Comparison of ENCODE assay signal across 8 mouse cellular contexts in genomic region chr8:54528571-54528970, GRCm38 (mm10). TPM values are rescaled to one million over a fixed set of nuclear protein-coding genes. Genes with fewer than 3 reads are reported as not detected.
DNase-seq lines count a peak whose midpoint lies in the region; ATAC-seq and TF ChIP-seq lines count a peak whose summit lies in the region.

No protein-coding gene starts in this region.

- no peak for DNase-seq in heart, embryonic 10.5 days (ENCODE audit: low spot score)
- DNase-seq in heart, postnatal 10 days: no peak
- no peak for DNase-seq in liver, embryonic 14.5 days (ENCODE audit: low read depth in 3 of 3, low spot score in 3 of 3)
- no peak for DNase-seq in c-Kit-positive CD71-positive TER-119-positive erythroid progenitor cells, embryonic 14.5 days (ENCODE audit: low spot score)
- no peak for DNase-seq in frontal cortex, postnatal 36 days (ENCODE audit: low spot score in 2 of 2)
- DNase-seq in natural killer cell, adult 2 months (ENCODE audit: low spot score in 2 of 2): no peak

- no peak for TF ChIP-seq EP300 in liver, embryonic 14.5 days (IDR thresholded peaks at IDR 0.05; ENCODE audit: low read depth)

- H3K9ac ChIP-seq in forebrain, embryonic 16.5 days (replicated peaks; ENCODE audit: low read depth, low read length): peak overlapping the region; percentile 95; the same call in 1 of the 2 replicates
- H3K9ac ChIP-seq in liver, embryonic 14.5 days (replicated peaks): peak overlapping the region; percentile 91

- no peaks in the 10 kb centered on the region for H3K27me3 ChIP-seq in heart, embryonic 10.5 days (ENCODE audit: insufficient read depth, poor library complexity, severe bottlenecking)
- no peaks in the 10 kb centered on the region for H3K27me3 ChIP-seq in C2C12 (ENCODE audit: control insufficient read depth, insufficient read depth, insufficient read length)
- H3K27me3 ChIP-seq in forebrain, embryonic 16.5 days (replicated peaks; ENCODE audit: control insufficient read depth, insufficient read depth, low read length): no peaks in the 10 kb centered on the region
- no peaks in the 10 kb centered on the region for H3K27me3 ChIP-seq in liver, embryonic 14.5 days (ENCODE audit: control insufficient read depth, insufficient read depth, low read length)

- H3K79me3 ChIP-seq in C2C12 (ENCODE audit: low read depth): peaks cover 32% of the 10 kb centered on the region

- no peak for TF ChIP-seq CTCF in C2C12 (IDR thresholded peaks at IDR 0.05; ENCODE audit: control insufficient read depth, insufficient read depth, insufficient read length)
- no peak for TF ChIP-seq CTCF in liver, embryonic 14.5 days (IDR thresholded peaks at IDR 0.05; ENCODE audit: low read depth)

- peak overlapping the region; percentile 98; the same call in 1 of the 2 replicates for H3K27ac ChIP-seq in heart, embryonic 10.5 days
- no peak overlapping the region for H3K27ac ChIP-seq in forebrain, embryonic 16.5 days (ENCODE audit: low read length)
- peak overlapping the region; percentile 42 for H3K27ac ChIP-seq in liver, embryonic 14.5 days

- peak overlapping the region; percentile 45 for H3ac ChIP-seq in C2C12 (ENCODE audit: control insufficient read depth, insufficient read length, low read depth)

- intact Hi-C loops in heart, postnatal 10 days (cut with DNase I): no loop called here

- peak overlapping the region; percentile 76 for H3K4me2 ChIP-seq in forebrain, embryonic 16.5 days (ENCODE audit: low read length)
- peak overlapping the region; percentile 93 for H3K4me2 ChIP-seq in liver, embryonic 14.5 days (ENCODE audit: low read depth)

- 39% methylated on average over 7 of the region's 7 CpGs for WGBS in heart, embryonic 10.5 days
- 41% methylated on average over 7 of the region's 7 CpGs for WGBS in forebrain, embryonic 16.5 days
- 18% methylated on average over 7 of the region's 7 CpGs for WGBS in liver, embryonic 14.5 days (ENCODE audit: insufficient replicate concordance)

- H3K4me3 ChIP-seq in heart, embryonic 10.5 days: peak overlapping the region; percentile 94
- peak overlapping the region; percentile 79 for H3K4me3 ChIP-seq in C2C12 (ENCODE audit: insufficient read depth, poor library complexity, severe bottlenecking)
- peak overlapping the region; percentile 96 for H3K4me3 ChIP-seq in forebrain, embryonic 16.5 days (replicated peaks; ENCODE audit: low read length)
- peak overlapping the region; percentile 94 to 95; a peak in 3 of 4 replicates for H3K4me3 ChIP-seq in liver, embryonic 14.5 days (ENCODE audit: insufficient read depth in 1 of 2, low read depth in 2 of 2, low read length in 2 of 2)

- H3K36me3 ChIP-seq in heart, embryonic 10.5 days: peaks cover 25% of the 10 kb centered on the region
- peaks cover 26% of the 10 kb centered on the region for H3K36me3 ChIP-seq in C2C12 (ENCODE audit: control insufficient read depth, insufficient read depth)
- no peaks in the 10 kb centered on the region for H3K36me3 ChIP-seq in forebrain, embryonic 16.5 days (ENCODE audit: control insufficient read depth, insufficient read depth)
- H3K36me3 ChIP-seq in liver, embryonic 14.5 days (replicated peaks; ENCODE audit: control insufficient read depth, insufficient read depth, low read depth): no peaks in the 10 kb centered on the region; the same call in 1 of the 2 replicates

- no peaks in the 10 kb centered on the region for H3K9me3 ChIP-seq in heart, embryonic 10.5 days
- no peaks in the 10 kb centered on the region for H3K9me3 ChIP-seq in forebrain, embryonic 16.5 days (ENCODE audit: control insufficient read depth, low read length)
- H3K9me3 ChIP-seq in liver, embryonic 14.5 days (ENCODE audit: control insufficient read depth, low read length): no peaks in the 10 kb centered on the region

- peaks cover 17% of the 10 kb centered on the region; the same call in 1 of the 2 replicates for H3K4me1 ChIP-seq in heart, embryonic 10.5 days
- H3K4me1 ChIP-seq in forebrain, embryonic 16.5 days (replicated peaks; ENCODE audit: control insufficient read depth, insufficient read depth, low read length): peaks cover 19% of the 10 kb centered on the region
- peaks cover 8 to 19% of the 10 kb centered on the region in 2 experiments for H3K4me1 ChIP-seq in liver, embryonic 14.5 days (replicated peaks; ENCODE audit: control insufficient read depth in 2 of 2, insufficient read depth in 2 of 2, low read length in 1 of 2)

- H3K79me2 ChIP-seq in C2C12 (ENCODE audit: control insufficient read depth, insufficient read depth): peaks cover 50% of the 10 kb centered on the region

- ATAC-seq in forebrain, embryonic 16.5 days: no peak
- no peak for ATAC-seq in liver, embryonic 14.5 days (ENCODE audit: insufficient read depth)

TF ChIP-seq in C2C12, 6 proteins besides CTCF, POLR2A, EP300 and RAD21:
- TF ChIP-seq USF1 (IDR thresholded peaks at IDR 0.05; ENCODE audit: low read depth): no peak
- no peak for TF ChIP-seq FOSL1 (IDR thresholded peaks at IDR 0.05; ENCODE audit: insufficient read depth, low read length, poor library complexity, severe bottlenecking)
- TF ChIP-seq MAX (IDR thresholded peaks at IDR 0.05): no peak
- TF ChIP-seq MYOG (IDR thresholded peaks at IDR 0.05; ENCODE audit: control insufficient read depth, extremely low read depth, insufficient read length): no peak
- no peak for TF ChIP-seq CEBPB (IDR thresholded peaks at IDR 0.05; ENCODE audit: low read depth)
- no peak for TF ChIP-seq MYOD1 (IDR thresholded peaks at IDR 0.05; ENCODE audit: control insufficient read depth, insufficient read length, low read depth)
TF ChIP-seq in C2C12: peak in this region for 0.

RNA-seq across cellular contexts. Expression of gene Asb5, which starts 0.8 kb away (rescaled TPM):
- polyA plus RNA-seq in heart, embryonic 10.5 days (2016; fragmentation: Nextera tagmentation; extraction: Ambion mirVana): 5.0 and 6.8 TPM in 2 replicates
- total RNA-seq in heart, postnatal 10 days (2021): 10 to 100 TPM in 1 of 2 experiments, 1 to 10 TPM in 1; 7.5 to 11.4 TPM
- 146 TPM for polyA plus RNA-seq in C2C12 (2012; fragmentation: generic; extraction: Trizol)
- polyA plus RNA-seq in forebrain, embryonic 16.5 days (2015; fragmentation: Nextera tagmentation; extraction: Ambion mirVana): 4.0 and 6.3 TPM in 2 replicates
- polyA plus RNA-seq in liver, embryonic 14.5 days (2012; rRNA removed): 0.12 and 0.18 TPM in 2 replicates
- polyA plus RNA-seq in liver, embryonic 14.5 days (2014; fragmentation: Nextera tagmentation; extraction: Ambion mirVana): 1.2 and 1.3 TPM in 2 replicates

RNA-seq across cellular contexts. Expression of gene Spcs3, which starts 1.2 kb away (rescaled TPM):
- polyA plus RNA-seq in heart, embryonic 10.5 days (2016; fragmentation: Nextera tagmentation; extraction: Ambion mirVana): 94.8 and 96.7 TPM in 2 replicates
- total RNA-seq in heart, postnatal 10 days (2021): 10 to 100 TPM; 30.3 to 39.1 TPM
- 25.1 TPM for polyA plus RNA-seq in C2C12 (2012; fragmentation: generic; extraction: Trizol)
- polyA plus RNA-seq in forebrain, embryonic 16.5 days (2015; fragmentation: Nextera tagmentation; extraction: Ambion mirVana): 62.5 and 71.8 TPM in 2 replicates
- 13.8 and 19.9 TPM in 2 replicates for polyA plus RNA-seq in liver, embryonic 14.5 days (2012; rRNA removed)
- polyA plus RNA-seq in liver, embryonic 14.5 days (2014; fragmentation: Nextera tagmentation; extraction: Ambion mirVana): 60.8 and 65.6 TPM in 2 replicates

Comparison
In these comparisons a context has a peak if more than half of its experiments do, and no peak if none do; other contexts are left out.
1. RNA of gene Asb5, which starts 0.8 kb away (polyA plus RNA-seq): 146 TPM in C2C12 (single experiment); 5.0 to 6.8 TPM in heart, embryonic 10.5 days, 4.0 to 6.3 TPM in forebrain, embryonic 16.5 days and 0.12 to 1.3 TPM in liver, embryonic 14.5 days; every median in the first group is over 10 times any median in the second.
2. Peak in every context shown above with its lines, with median percentiles within 50 percentile points of each other: H3K4me3 ChIP-seq.